Mouse (Mus musculus) small intestine, adult 2 months (tissue): Measurements from ENCODE around the gene Pds5a. TPM values are rescaled to one million over a fixed set of nuclear protein-coding genes. Genes with fewer than 3 reads are reported as not detected.
A peak's percentile ranks its signal among the peaks of the same experiment; 100 is the strongest.
"Not testable (repeated sequence)": the region's sequence is repeated elsewhere in the genome, so short reads cannot be mapped to it uniquely, and the experiment has no call there.

ENCODE experiments used
- H3K27ac ChIP-seq: fragments of 200-500 bp; 2 replicates; pipeline ENCODE4 v1.5.1; 2012; ENCODE audit warnings: low read depth, low read length, control low read depth, inconsistent platforms; ENCODE audit not compliant: insufficient read depth
- H3K27me3 ChIP-seq: fragments of 200-500 bp; 2 replicates; pipeline ENCODE4 v1.6.1; 2012; ENCODE audit warnings: mild to moderate bottlenecking, moderate library complexity, low read length, inconsistent platforms; ENCODE audit not compliant: control insufficient read depth, insufficient read depth
- H3K36me3 ChIP-seq: fragments of 200-500 bp; 2 replicates; pipeline ENCODE4 v1.6.1; 2012; ENCODE audit warnings: mild to moderate bottlenecking, low read length, control low read depth, inconsistent platforms; ENCODE audit not compliant: control insufficient read depth, insufficient read depth
- H3K4me1 ChIP-seq: fragments of 200-500 bp; 2 replicates; pipeline ENCODE4 v1.6.1; 2012; ENCODE audit warnings: low read length, inconsistent platforms, mixed read lengths; ENCODE audit not compliant: control insufficient read depth, insufficient read depth, insufficient read length
- H3K4me3 ChIP-seq: fragments of 200-500 bp; 2 replicates; pipeline ENCODE4 v1.5.1; 2012; ENCODE audit warnings: low read depth, mild to moderate bottlenecking, control low read depth, inconsistent platforms, low read length, moderate library complexity
- CTCF ChIP-seq: fragments of 200-500 bp; IDR thresholded peaks from 2 replicates; pipeline ENCODE4 v1.5.1; 2012; ENCODE audit warnings: low read depth, mild to moderate bottlenecking, control low read depth, inconsistent platforms, low read length, moderate library complexity, mixed read lengths; ENCODE audit not compliant: insufficient replicate concordance, insufficient read length; ENCODE audit errors: extremely low read depth
- POLR2A ChIP-seq: fragments of 200-500 bp; IDR thresholded peaks from 2 replicates; pipeline ENCODE4 v1.6.1; 2012; ENCODE audit warnings: low read depth, mild to moderate bottlenecking, control low read depth, inconsistent platforms, low read length, moderate library complexity
- WGBS: fragments of 180-500 bp; shearing (Covaris S2); methylation state at CpG from one replicate; pipeline ENCODE4 v1.1.7; 2018; 5-methylcytosine and 5-hydroxymethylcytosine counted together
- polyA plus RNA-seq: library from polyadenylated mRNA; depleted of rRNA; stranded (reverse); fragments of >200 nt; gene quantifications from 2 replicates; pipeline ENCODE4 v1.2.3, GENCODE M21; 2012

Pds5a gene
- polyA plus RNA-seq, 1 experiment: 5.4 TPM

GRCm38 (mm10) chr5:65704765-65705678, 6.9 kb upstream of the Pds5a start:
- H3K36me3 ChIP-seq: no peaks in the 10 kb centered on the region
- TF ChIP-seq POLR2A (no peak), CTCF (no peak; the same call in 1 of the 2 replicates)
- H3K27ac ChIP-seq: peak overlapping the region; percentile 85
- peak overlapping the region; percentile 55 for H3K4me3 ChIP-seq
- no peaks in the 10 kb centered on the region for H3K27me3 ChIP-seq
- 28% methylated on average over 12 of the region's 12 CpGs for WGBS
- H3K4me1 ChIP-seq: peaks cover 7% of the 10 kb centered on the region; the same call in 1 of the 2 replicates

- H3K4me1 ChIP-seq: peaks cover 7% of the 10 kb centered on the region; the same call in 1 of the 2 replicates
- 82% methylated on average over 9 of the region's 9 CpGs for WGBS
- TF ChIP-seq POLR2A (no peak), CTCF (no peak)
- no peak overlapping the region for H3K4me3 ChIP-seq
- H3K27me3 ChIP-seq: no peaks in the 10 kb centered on the region
- H3K27ac ChIP-seq: no peak overlapping the region
- H3K36me3 ChIP-seq: no peaks in the 10 kb centered on the region
Measured at GRCm38 (mm10) chr5:65703261-65703660, 5.2 kb upstream of the Pds5a start.

DNA sequence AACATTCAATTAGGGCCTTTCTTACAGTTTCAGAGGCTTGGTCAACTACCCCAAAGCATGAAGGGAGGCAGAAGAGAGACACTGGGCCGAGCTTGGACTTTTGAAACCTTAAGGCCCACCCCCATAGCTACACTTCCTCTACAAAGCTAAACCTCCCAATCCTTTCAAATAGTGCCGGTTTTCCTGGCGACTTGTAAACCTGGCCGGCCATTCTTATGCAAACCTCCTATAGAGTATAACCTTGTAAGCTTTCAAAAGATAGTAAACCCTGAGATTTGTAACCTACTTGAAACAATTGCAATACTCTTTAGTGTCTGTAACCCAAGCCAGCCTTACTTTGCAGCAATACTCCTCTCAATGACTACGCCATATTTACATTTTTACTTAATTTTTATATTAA, 2.0 kb upstream of the Pds5a start:
- no peaks in the 10 kb centered on the region for H3K36me3 ChIP-seq
- H3K27me3 ChIP-seq: no peaks in the 10 kb centered on the region
- TF ChIP-seq CTCF: no peak
- TF ChIP-seq POLR2A: no peak
- peaks cover 8% of the 10 kb centered on the region; the same call in 1 of the 2 replicates for H3K4me1 ChIP-seq
- H3K27ac ChIP-seq: no peak overlapping the region
- WGBS: 88% methylated on average over 5 of the region's 5 CpGs
- H3K4me3 ChIP-seq: no peak overlapping the region

DNA sequence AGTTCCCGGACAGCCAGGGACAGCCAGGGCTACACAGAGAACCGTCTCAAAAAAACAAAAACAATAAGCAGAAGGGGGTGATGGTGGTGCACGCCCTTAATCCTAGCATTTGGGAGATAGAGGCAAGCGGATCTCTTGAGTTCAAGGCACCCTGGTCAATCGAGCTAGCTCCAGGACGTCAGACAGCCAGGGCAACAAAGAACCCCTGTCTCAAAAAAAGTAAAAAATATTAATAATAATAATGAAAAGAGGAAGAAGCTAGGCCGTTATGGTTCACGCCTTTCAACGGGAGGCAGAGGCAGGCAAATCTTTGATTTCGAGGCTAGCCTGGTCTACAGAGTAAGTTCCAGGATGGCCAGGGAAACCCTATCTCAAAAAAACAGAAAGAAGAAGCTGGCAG, 1.1 kb upstream of the Pds5a start:
- TF ChIP-seq POLR2A (no peak), CTCF (no peak)
- 54% methylated on average over 10 of the region's 10 CpGs for WGBS

DNA sequence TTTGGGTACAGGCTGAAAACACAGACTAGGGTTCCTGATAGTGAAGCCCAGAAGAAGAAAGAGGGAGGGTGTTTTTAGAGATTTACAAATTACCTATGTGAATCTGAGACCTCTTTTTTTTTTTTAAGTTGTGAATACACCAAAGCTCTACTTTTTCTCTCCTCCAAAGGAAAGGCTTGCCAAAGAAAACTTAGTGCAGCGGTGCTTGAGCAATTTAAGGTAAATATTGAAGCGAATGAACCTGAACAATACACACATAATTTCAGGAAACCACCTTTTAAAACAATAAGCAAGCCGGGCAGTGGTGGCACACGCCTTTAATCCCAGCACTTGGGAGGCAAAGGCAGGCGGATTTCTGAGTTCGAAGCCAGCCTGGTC, 675 bp upstream of the Pds5a start:
- Histone ChIP-seq H3K4me3 (peak overlapping the region; percentile 92), H3K4me1 (peaks cover 5% of the 10 kb centered on the region; the same call in 1 of the 2 replicates), H3K27ac (peak overlapping the region; percentile 88), H3K36me3 (peaks cover 7% of the 10 kb centered on the region), H3K27me3 (no peaks in the 10 kb centered on the region)
- TF ChIP-seq CTCF: no peak
- TF ChIP-seq POLR2A: no peak
- 8% methylated on average over 6 of the region's 6 CpGs for WGBS

More for the DNA sequence above, 1.1 kb upstream of the Pds5a start:
- Histone ChIP-seq H3K4me1 (peaks cover 5% of the 10 kb centered on the region; the same call in 1 of the 2 replicates), H3K27ac (peak overlapping the region; percentile 88), H3K36me3 (peaks cover 4% of the 10 kb centered on the region; the same call in 1 of the 2 replicates), H3K27me3 (no peaks in the 10 kb centered on the region), H3K4me3 (peak overlapping the region; percentile 21)

DNA sequence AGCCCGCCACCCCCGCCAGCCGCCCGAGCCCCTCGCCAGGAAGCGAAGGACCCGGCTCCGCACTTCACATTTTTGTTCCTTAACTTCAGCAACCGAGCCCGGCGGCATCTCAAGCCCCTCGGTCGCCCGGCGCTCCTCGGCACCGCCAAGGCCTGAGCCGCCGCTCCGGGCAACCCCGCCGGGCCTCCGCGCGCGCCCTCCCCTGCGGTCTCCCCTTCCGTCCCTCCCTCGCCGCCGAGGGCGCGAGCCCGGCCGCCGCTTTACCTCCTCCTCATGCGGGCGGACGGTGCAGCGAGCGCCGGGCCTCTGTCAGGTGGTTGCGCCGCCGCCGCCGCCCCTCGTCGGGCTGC, 612 bp downstream of the Pds5a start:
- Histone ChIP-seq H3K4me1 (peaks cover 5% of the 10 kb centered on the region; the same call in 1 of the 2 replicates), H3K27ac (peak overlapping the region; percentile 54), H3K4me3 (peak overlapping the region; percentile 92), H3K36me3 (peaks cover 8% of the 10 kb centered on the region), H3K27me3 (no peaks in the 10 kb centered on the region)
- WGBS: under 1% methylated on average over 46 of the region's 49 CpGs
- no peak for TF ChIP-seq CTCF
- TF ChIP-seq POLR2A: no peak

DNA sequence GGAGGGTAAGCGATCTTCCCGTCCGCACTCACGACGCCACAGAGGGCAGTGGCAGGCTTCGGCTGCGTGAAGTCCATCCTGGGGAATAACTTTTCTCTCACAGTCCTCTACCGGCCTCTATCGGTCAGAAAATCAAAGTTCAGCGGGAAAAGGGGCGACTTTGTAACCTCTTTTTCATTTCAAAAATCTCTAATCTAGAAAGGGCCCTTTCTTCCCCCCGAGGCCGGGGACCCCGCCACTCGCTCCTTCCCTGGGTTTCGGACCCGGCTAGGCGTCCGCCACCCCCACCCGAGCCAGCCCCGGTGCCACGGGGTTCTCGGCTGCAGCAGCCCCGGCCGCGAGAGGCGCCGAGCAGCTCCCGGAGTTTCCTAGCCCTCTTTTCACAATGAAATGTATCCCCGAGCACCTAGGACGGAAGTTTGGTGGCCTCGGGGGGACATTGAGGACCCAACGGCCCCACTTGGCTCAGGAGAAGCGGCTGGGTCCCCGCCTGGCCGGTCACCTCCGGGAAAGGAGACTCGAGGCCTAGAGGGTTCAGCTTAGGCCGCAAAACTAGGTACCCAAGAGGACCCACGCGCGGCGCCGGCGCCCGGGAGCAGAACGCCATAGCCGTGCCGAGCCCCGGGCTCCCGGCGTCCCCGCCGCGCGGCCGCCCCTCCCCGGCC, 1.1 kb downstream of the Pds5a start:
- peak; percentile 76; the same call in 1 of the 2 replicates for TF ChIP-seq CTCF
- no peak for TF ChIP-seq POLR2A
- Histone ChIP-seq H3K4me1 (peaks cover 5% of the 10 kb centered on the region; the same call in 1 of the 2 replicates), H3K4me3 (peak overlapping the region; percentile 92), H3K36me3 (peaks cover 11% of the 10 kb centered on the region), H3K27ac (peak overlapping the region; percentile 81), H3K27me3 (no peaks in the 10 kb centered on the region)
- WGBS: under 1% methylated on average over 56 of the region's 58 CpGs

- 70% methylated on average over 3 of the region's 3 CpGs for whole genome bisulfite sequencing
- peaks cover 13% of the 10 kb centered on the region for H3K36me3 ChIP-seq
- H3K4me3 ChIP-seq, H3K4me1 ChIP-seq, H3K27me3 ChIP-seq, H3K27ac ChIP-seq: not testable (repeated sequence)
Measured at GRCm38 (mm10) chr5:65694076-65694475, 4.0 kb downstream of the Pds5a start.
